Mouse (Mus musculus) neural tube, embryonic 11.5 days (tissue): ENCODE data around the gene Rbm25. TPM values are rescaled to one million over a fixed set of nuclear protein-coding genes. Genes with fewer than 3 reads are reported as not detected.

Experiments used
- ATAC-seq: fragments of 200-750 bp; cut with Nextera tagmentation; 2 replicates; pipeline ENCODE4 v1.8.0; 2017; ENCODE audit warnings: moderate number of reproducible peaks, mild to moderate bottlenecking, moderate TSS enrichment, moderate library complexity; ENCODE audit not compliant: insufficient read depth, low FRiP score, low TSS enrichment
- DNase-seq: peaks from one replicate; pipeline ENCODE4 v3.0.0-alpha.2; 2015; ENCODE audit warnings: low spot score
- H3K27ac ChIP-seq: fragments of 300-500 bp; sonication (generic); 2 replicates; pipeline ENCODE4 v1.5.1; 2014; ENCODE audit warnings: low read depth, mild to moderate bottlenecking, low read length
- H3K27me3 ChIP-seq: fragments of 300-500 bp; sonication (generic); 2 replicates; pipeline ENCODE4 v1.6.1; 2014; ENCODE audit warnings: mild to moderate bottlenecking, low read length, mixed read lengths; ENCODE audit not compliant: control insufficient read depth, insufficient read depth
- H3K36me3 ChIP-seq: fragments of 300-500 bp; sonication (generic); 2 replicates; pipeline ENCODE4 v1.6.1; 2014; ENCODE audit warnings: mild to moderate bottlenecking, low read length, moderate library complexity, mixed read lengths; ENCODE audit not compliant: control insufficient read depth, insufficient read depth
- H3K4me1 ChIP-seq: fragments of 300-500 bp; sonication (generic); 2 replicates; pipeline ENCODE4 v1.6.1; 2014; ENCODE audit warnings: low read length, mixed read lengths; ENCODE audit not compliant: control insufficient read depth, insufficient read depth
- H3K4me2 ChIP-seq: fragments of 300-500 bp; sonication (generic); 2 replicates; pipeline ENCODE4 v1.6.1; 2014; ENCODE audit warnings: low read depth, mild to moderate bottlenecking, moderate library complexity
- H3K4me3 ChIP-seq: fragments of 300-500 bp; sonication (generic); 2 replicates; pipeline ENCODE4 v1.5.1; 2014; ENCODE audit warnings: low read depth, low read length
- H3K9ac ChIP-seq: fragments of 300-500 bp; sonication (generic); 2 replicates; pipeline ENCODE4 v1.6.1; 2014; ENCODE audit warnings: mild to moderate bottlenecking, low read length
- H3K9me3 ChIP-seq: fragments of 300-500 bp; sonication (generic); 2 replicates; pipeline ENCODE4 v1.6.1; 2016; ENCODE audit warnings: low read length; ENCODE audit not compliant: control insufficient read depth
- WGBS: fragments of 180-500 bp; shearing (Covaris S2); extraction: QIAGEN DNeasy Blood & Tissue Kit; methylation state at CpG from one replicate; pipeline ENCODE4 v1.1.7; 2014; 5-methylcytosine and 5-hydroxymethylcytosine counted together
- polyA plus RNA-seq: library from polyadenylated mRNA; unstranded; fragments of >200 nt; fragmentation: Nextera tagmentation; extraction: Ambion mirVana; gene quantifications from 2 replicates; pipeline ENCODE4 v1.2.1, GENCODE M21; 2014

Gene Rbm25
- polyA plus RNA-seq, 1 experiment from 2014 or later, result 251 TPM

DNA sequence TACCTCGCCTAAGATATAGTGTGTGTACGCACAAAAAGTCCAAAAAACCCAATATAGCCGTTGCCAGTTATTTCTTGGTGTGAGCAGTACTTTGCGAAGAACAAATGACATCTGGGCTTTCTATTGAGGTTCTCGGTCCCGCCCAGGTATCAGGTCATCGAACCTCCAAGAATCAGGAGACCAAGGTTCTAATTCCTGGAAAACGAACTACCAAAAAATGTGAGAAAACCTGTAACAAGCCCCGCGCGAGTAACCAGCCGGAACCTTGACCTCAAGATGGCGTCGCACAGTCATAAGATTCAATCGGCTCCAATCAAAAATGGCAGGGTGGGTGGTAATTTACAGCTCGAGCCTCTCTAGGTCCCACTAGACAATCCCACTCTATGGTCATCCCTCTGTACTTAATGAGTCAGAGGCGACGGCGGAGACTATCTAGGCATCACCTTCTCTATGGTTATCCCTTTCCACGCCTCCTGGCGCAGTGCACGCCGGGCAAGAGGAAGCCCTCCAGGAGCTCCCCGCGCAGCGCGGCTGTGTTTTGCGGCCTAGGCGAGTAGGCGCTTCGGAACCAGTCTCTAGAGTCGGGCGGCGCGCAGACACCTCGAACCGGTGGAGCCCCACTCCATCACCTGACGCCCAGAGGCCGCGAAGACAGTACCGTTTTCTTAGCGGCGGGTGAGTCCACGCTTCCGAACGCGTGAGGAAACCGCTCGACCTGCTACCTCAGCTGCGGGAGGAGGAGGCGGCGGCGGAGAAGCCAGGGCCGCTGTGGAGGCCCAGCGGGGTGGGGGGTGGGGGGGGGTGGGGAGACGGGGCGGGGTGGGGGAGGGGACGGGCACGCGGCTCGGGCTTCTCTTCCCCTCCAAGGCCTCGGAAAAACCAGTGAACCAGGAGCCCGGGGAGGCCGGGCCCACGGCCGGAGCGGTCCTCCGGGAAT is 975 bp downstream of the Rbm25 start:
- H3K27me3 ChIP-seq, result no peaks in the 10 kb centered on the region
- peak; percentile 95 for DNase-seq
- no peaks in the 10 kb centered on the region for H3K9me3 ChIP-seq
- WGBS, result under 1% methylated on average over 47 of the region's 68 CpGs
- H3K9ac ChIP-seq, result peak overlapping the region; percentile 98
- H3K27ac ChIP-seq, result peak overlapping the region; percentile 93
- H3K36me3 ChIP-seq, result no peaks in the 10 kb centered on the region
- H3K4me1 ChIP-seq, result peaks cover 5% of the 10 kb centered on the region; the same call in 1 of the 2 replicates
- peak overlapping the region; percentile 66 for H3K4me2 ChIP-seq
- H3K4me3 ChIP-seq, result peak overlapping the region; percentile 72
- peak; percentile 100 for ATAC-seq

DNA sequence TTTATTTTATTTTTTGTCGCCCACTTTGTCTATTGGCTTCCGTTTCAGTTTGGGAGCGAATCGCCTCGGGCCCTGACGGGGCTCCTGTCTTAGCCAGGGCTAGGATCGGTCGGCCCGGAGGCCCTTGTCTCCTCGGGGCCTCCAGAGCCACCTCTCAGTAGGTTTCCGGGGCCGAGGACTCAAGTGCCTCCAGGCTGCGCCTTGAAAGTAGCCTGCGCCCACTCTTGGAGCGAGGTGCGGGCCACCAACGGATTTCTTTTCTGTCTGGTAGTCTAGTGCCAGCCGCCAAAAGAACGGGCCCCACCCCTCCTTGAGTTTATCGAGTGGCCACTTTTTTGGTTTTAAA is 1.6 kb downstream of the Rbm25 start:
- Histone ChIP-seq H3K9me3 (no peaks in the 10 kb centered on the region), H3K27me3 (no peaks in the 10 kb centered on the region), H3K36me3 (no peaks in the 10 kb centered on the region), H3K27ac (peak overlapping the region; percentile 93), H3K9ac (peak overlapping the region; percentile 98), H3K4me3 (peak overlapping the region; percentile 72), H3K4me1 (peaks cover 5% of the 10 kb centered on the region; the same call in 1 of the 2 replicates), H3K4me2 (peak overlapping the region; percentile 62)
- ATAC-seq (peak; percentile 62), DNase-seq (peak; percentile 72)
- WGBS, result under 1% methylated on average over 20 of the region's 20 CpGs

DNA sequence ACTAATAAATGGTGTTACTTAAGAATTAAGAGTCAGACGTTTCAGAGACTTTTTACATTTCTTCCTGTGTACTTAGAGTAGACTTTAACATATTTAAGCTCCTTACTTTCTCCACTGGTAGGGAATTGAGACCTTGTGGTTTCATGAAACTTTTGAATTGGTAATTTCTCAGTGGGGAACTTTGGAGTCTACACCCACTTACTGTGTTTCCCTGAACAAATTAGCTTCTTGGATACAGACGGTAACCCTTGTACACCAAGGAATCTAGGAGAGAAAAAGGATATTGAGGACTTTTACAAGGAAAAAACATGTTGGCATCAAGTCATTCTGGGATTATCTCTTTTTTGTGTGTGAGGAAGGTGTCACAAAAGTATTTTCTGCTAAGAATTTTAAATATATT is 2.8 kb downstream of the Rbm25 start:
- H3K9ac ChIP-seq, result no peak overlapping the region
- H3K9me3 ChIP-seq, result no peaks in the 10 kb centered on the region
- H3K4me1 ChIP-seq, result peaks cover 5% of the 10 kb centered on the region; the same call in 1 of the 2 replicates
- DNase-seq (no peak), ATAC-seq (no peak)
- 0 out of 2 replicates have a peak overlapping the region, but pooled peaks have one; percentile 72 for H3K4me3 ChIP-seq
- peak overlapping the region; percentile 62; the same call in 1 of the 2 replicates for H3K4me2 ChIP-seq
- WGBS, result 67% methylated on average over 2 of the region's 2 CpGs
- no peaks in the 10 kb centered on the region for H3K27me3 ChIP-seq
- no peaks in the 10 kb centered on the region for H3K36me3 ChIP-seq
- H3K27ac ChIP-seq, result no peak overlapping the region

DNA sequence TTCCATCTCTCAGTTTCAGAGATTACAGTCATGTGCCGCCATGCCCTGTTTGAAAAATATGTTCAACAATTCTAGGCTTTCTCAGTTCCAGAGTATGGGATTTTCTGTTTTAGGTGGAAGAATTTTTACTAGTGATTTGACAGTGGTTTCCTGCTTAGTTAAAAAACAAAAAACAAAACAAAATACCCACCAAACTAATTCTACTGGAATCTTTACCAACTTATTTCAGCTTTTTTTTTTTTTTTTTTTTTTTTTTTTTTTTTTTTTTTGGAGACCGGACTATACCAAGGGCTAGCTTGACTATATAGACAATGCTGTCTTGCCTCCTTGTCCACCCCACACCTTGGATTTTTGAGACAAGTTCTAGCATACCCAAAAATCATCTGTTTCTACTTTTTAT is 10.2 kb downstream of the Rbm25 start:
- H3K4me2 ChIP-seq, result no peak overlapping the region
- H3K9ac ChIP-seq, result no peak overlapping the region
- DNase-seq (no peak), ATAC-seq (no peak)
- H3K27ac ChIP-seq, result no peak overlapping the region
- H3K27me3 ChIP-seq, result no peaks in the 10 kb centered on the region
- no peaks in the 10 kb centered on the region for H3K4me1 ChIP-seq
- no peaks in the 10 kb centered on the region for H3K9me3 ChIP-seq
- H3K4me3 ChIP-seq, result no peak overlapping the region
- 91% methylated on average over 2 of the region's 2 CpGs for WGBS
- peaks cover 4% of the 10 kb centered on the region; the same call in 1 of the 2 replicates for H3K36me3 ChIP-seq

DNA sequence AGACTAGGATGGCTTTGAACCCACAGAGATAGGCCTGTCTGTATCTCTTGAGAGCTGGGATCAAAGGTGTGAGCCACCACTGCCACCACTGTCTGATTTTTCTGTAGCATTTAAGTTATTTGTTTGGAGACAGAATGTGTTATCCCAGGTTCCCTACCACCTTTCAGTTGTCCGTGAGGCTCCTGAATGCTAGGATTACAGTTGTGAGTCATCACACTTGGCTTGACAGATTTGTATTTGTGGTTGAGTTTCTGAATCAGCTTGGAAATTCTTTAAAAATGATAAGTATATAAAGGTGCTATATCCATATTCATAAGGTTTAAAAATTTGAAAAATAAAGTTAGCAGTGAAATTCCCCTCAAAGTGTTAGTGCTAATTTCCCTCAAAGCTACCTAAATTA is 12.1 kb downstream of the Rbm25 start:
- 92% methylated on average over 1 of the region's 1 CpGs for WGBS
- Histone ChIP-seq H3K9me3 (no peaks in the 10 kb centered on the region), H3K9ac (no peak overlapping the region), H3K36me3 (peaks cover 4% of the 10 kb centered on the region; the same call in 1 of the 2 replicates), H3K4me2 (no peak overlapping the region), H3K4me3 (no peak overlapping the region), H3K27me3 (no peaks in the 10 kb centered on the region), H3K4me1 (no peaks in the 10 kb centered on the region), H3K27ac (no peak overlapping the region)
- DNase-seq (no peak), ATAC-seq (no peak)

DNA sequence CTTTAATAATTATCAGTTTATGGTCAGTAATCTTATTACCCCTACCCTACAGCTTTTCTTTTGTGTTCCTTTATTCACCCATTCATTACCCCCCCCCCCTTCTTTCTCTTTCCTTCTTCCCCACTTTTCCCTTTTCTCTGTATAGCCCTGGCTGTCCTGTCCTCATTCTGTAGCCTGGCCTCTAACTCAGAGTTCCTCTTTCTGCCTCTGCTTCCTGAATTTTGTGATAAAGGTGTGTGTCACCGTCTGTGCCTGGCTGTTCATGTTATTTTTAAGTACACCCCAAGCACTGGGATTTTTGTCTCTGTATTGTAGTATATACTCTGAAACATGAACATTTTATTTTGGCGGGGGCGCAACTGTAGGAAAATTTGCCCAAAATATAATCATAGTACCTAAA is 19.3 kb downstream of the Rbm25 start:
- Histone ChIP-seq H3K27ac (no peak overlapping the region), H3K4me3 (no peak overlapping the region), H3K36me3 (peaks cover 10% of the 10 kb centered on the region), H3K9me3 (no peaks in the 10 kb centered on the region), H3K4me2 (no peak overlapping the region), H3K4me1 (no peaks in the 10 kb centered on the region), H3K9ac (no peak overlapping the region), H3K27me3 (no peaks in the 10 kb centered on the region)
- 96% methylated on average over 3 of the region's 3 CpGs for WGBS
- ATAC-seq, result no peak
- DNase-seq, result no peak

DNA sequence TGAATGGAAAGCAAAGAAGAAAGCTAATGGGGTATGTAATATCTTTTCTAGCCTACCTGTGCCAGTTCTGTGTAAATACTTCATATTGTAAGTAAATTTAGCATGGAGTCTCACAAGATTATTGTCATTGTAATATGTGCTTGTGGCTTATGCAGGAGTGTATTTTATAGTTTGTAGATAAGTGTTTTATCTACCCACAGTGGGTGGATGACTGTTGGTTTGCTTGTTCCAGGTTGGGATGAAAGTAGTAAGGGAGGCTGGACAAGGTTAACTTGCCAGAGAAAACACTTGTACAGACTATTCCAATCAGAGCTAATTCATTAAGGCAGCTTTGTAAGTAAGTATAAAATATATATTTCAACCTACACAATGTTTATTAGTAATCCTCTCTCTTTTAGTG is 20.4 kb downstream of the Rbm25 start:
- Histone ChIP-seq H3K9ac (no peak overlapping the region), H3K4me3 (no peak overlapping the region), H3K9me3 (no peaks in the 10 kb centered on the region), H3K4me1 (no peaks in the 10 kb centered on the region), H3K4me2 (no peak overlapping the region), H3K27ac (no peak overlapping the region), H3K36me3 (peaks cover 10% of the 10 kb centered on the region), H3K27me3 (no peaks in the 10 kb centered on the region)
- ATAC-seq (no peak), DNase-seq (no peak)

DNA sequence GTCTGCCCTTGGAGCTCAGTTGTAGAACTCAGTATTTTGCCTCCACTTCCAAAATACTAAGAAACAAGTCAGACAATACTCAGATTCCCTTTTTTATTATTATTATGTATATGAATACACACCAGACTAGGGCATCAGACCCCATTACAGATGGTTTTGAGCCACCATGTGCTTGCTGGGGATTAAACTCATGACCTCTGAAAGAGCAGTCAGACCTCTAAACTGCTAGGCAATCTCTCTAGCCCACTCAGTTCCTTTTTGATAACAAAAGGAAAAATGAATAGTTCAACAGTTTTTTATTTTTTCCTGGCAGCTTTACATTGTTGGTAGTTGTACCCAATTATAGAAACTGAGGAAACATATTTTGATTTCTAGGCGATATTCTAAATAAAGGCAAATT is 54.4 kb downstream of the Rbm25 start:
- no peaks in the 10 kb centered on the region for H3K27me3 ChIP-seq
- DNase-seq (no peak), ATAC-seq (no peak)
- H3K4me2 ChIP-seq, result no peak overlapping the region
- H3K9ac ChIP-seq, result no peak overlapping the region
- no peak overlapping the region for H3K27ac ChIP-seq
- no peaks in the 10 kb centered on the region for H3K36me3 ChIP-seq
- H3K4me1 ChIP-seq, result peaks cover 6% of the 10 kb centered on the region
- H3K9me3 ChIP-seq, result no peaks in the 10 kb centered on the region
- 100% methylated on average over 1 of the region's 1 CpGs for WGBS
- H3K4me3 ChIP-seq, result no peak overlapping the region
